Mouse (Mus musculus) midbrain, embryonic 10.5 days (tissue): ENCODE results near the gene Man2a1. TPM values are rescaled to one million over a fixed set of nuclear protein-coding genes. Genes with fewer than 3 reads are reported as not detected.
A peak's percentile ranks its signal among the peaks of the same experiment; 100 is the strongest.
"Not testable (repeated sequence)": the region's sequence is repeated elsewhere in the genome, so short reads cannot be mapped to it uniquely, and the experiment has no call there.

Experiments
- DNase-seq: peaks from one replicate; pipeline ENCODE4 v3.0.0-alpha.2; 2017; ENCODE audit warnings: low spot score
- H3K27ac ChIP-seq: fragments of 300-500 bp; sonication (generic); replicated peaks from 2 replicates; pipeline ENCODE4 v1.5.1; 2016; ENCODE audit warnings: mild to moderate bottlenecking
- H3K27me3 ChIP-seq: fragments of 300-500 bp; sonication (generic); 2 replicates; pipeline ENCODE4 v1.6.1; 2016; ENCODE audit warnings: low read depth, mild to moderate bottlenecking; ENCODE audit not compliant: poor library complexity, severe bottlenecking
- H3K36me3 ChIP-seq: fragments of 300-500 bp; sonication (generic); 2 replicates; pipeline ENCODE4 v1.6.1; 2016; ENCODE audit warnings: mild to moderate bottlenecking, moderate library complexity
- H3K4me1 ChIP-seq: fragments of 300-500 bp; sonication (generic); 2 replicates; pipeline ENCODE4 v1.6.1; 2016
- H3K4me3 ChIP-seq: fragments of 300-500 bp; sonication (generic); 2 replicates; pipeline ENCODE4 v1.5.1; 2016; ENCODE audit warnings: mild to moderate bottlenecking, moderate library complexity
- H3K9me3 ChIP-seq: fragments of 300-500 bp; sonication (generic); replicated peaks from 2 replicates; pipeline ENCODE4 v1.6.1; 2016; ENCODE audit warnings: mild to moderate bottlenecking
- WGBS: fragments of 180-500 bp; shearing (Covaris S2); methylation state at CpG from one replicate; pipeline ENCODE4 v1.1.7; 2016; 5-methylcytosine and 5-hydroxymethylcytosine counted together
- polyA plus RNA-seq: library from polyadenylated mRNA; unstranded; fragments of >200 nt; fragmentation: Nextera tagmentation; extraction: Ambion mirVana; gene quantifications from 2 replicates; pipeline ENCODE4 v1.2.1, GENCODE M21; 2016

The Man2a1 gene
- polyA plus RNA-seq, 1 experiment from 2014 or later = 4.3 TPM

- 78% methylated on average over 9 of the region's 9 CpGs for WGBS
- no peak for DNase-seq
- H3K4me3 ChIP-seq = no peak overlapping the region
Measured at GRCm38 (mm10) chr17:64754142-64754863, 153.8 kb downstream of the Man2a1 start.

GRCm38 (mm10) chr17:64755191-64755590 is 154.7 kb downstream of the Man2a1 start:
- Histone ChIP-seq H3K9me3 (no peaks in the 10 kb centered on the region), H3K27ac (no peak overlapping the region), H3K4me3 (no peak overlapping the region), H3K4me1 (peaks cover 4% of the 10 kb centered on the region), H3K27me3 (no peaks in the 10 kb centered on the region), H3K36me3 (peaks cover 12% of the 10 kb centered on the region)
- DNase-seq = no peak
- 82% methylated on average over 5 of the region's 5 CpGs for WGBS

More at GRCm38 (mm10) chr17:64754142-64754863, 153.8 kb downstream of the Man2a1 start:
- no peaks in the 10 kb centered on the region for H3K27me3 ChIP-seq
- H3K36me3 ChIP-seq = peaks cover 12% of the 10 kb centered on the region
- H3K4me1 ChIP-seq = peaks cover 4% of the 10 kb centered on the region
- no peaks in the 10 kb centered on the region for H3K9me3 ChIP-seq
- H3K27ac ChIP-seq = no peak overlapping the region

GRCm38 (mm10) chr17:64762651-64763050 is 162.1 kb downstream of the Man2a1 start:
- not testable (repeated sequence) for H3K9me3 ChIP-seq, H3K4me1 ChIP-seq, DNase-seq, H3K27me3 ChIP-seq, H3K27ac ChIP-seq, H3K4me3 ChIP-seq, H3K36me3 ChIP-seq
- WGBS = 95% methylated on average over 4 of the region's 4 CpGs

- 96% methylated on average over 4 of the region's 4 CpGs for WGBS
Measured at GRCm38 (mm10) chr17:64763491-64763890, 163.0 kb downstream of the Man2a1 start.

GRCm38 (mm10) chr17:64764175-64765122 is 163.9 kb downstream of the Man2a1 start:
- no peak overlapping the region for H3K27ac ChIP-seq
- WGBS = 92% methylated on average over 11 of the region's 11 CpGs
- no peaks in the 10 kb centered on the region for H3K36me3 ChIP-seq
- no peak for DNase-seq
- H3K9me3 ChIP-seq = no peaks in the 10 kb centered on the region
- H3K4me1 ChIP-seq = no peaks in the 10 kb centered on the region
- no peak overlapping the region for H3K4me3 ChIP-seq
- H3K27me3 ChIP-seq = no peaks in the 10 kb centered on the region

More at GRCm38 (mm10) chr17:64763491-64763890, 163.0 kb downstream of the Man2a1 start:
- H3K36me3 ChIP-seq = no peaks in the 10 kb centered on the region
- no peaks in the 10 kb centered on the region for H3K4me1 ChIP-seq
- H3K27ac ChIP-seq = no peak overlapping the region
- DNase-seq = no peak
- no peak overlapping the region for H3K4me3 ChIP-seq
- H3K27me3 ChIP-seq = no peaks in the 10 kb centered on the region
- H3K9me3 ChIP-seq = no peaks in the 10 kb centered on the region

- H3K27ac ChIP-seq = no peak overlapping the region
- no peaks in the 10 kb centered on the region for H3K36me3 ChIP-seq
- 65% methylated on average over 9 of the region's 9 CpGs for WGBS
- no peak overlapping the region for H3K4me3 ChIP-seq
- peaks cover 4% of the 10 kb centered on the region; the same call in 1 of the 2 replicates for H3K4me1 ChIP-seq
- H3K9me3 ChIP-seq = no peaks in the 10 kb centered on the region
- no peaks in the 10 kb centered on the region for H3K27me3 ChIP-seq
- no peak for DNase-seq
Measured at GRCm38 (mm10) chr17:64765286-64765685, 164.8 kb downstream of the Man2a1 start.

GRCm38 (mm10) chr17:64766507-64766906 is 166.0 kb downstream of the Man2a1 start:
- WGBS = 79% methylated on average over 6 of the region's 6 CpGs
- H3K9me3 ChIP-seq = no peaks in the 10 kb centered on the region
- H3K4me3 ChIP-seq = no peak overlapping the region
- no peaks in the 10 kb centered on the region for H3K27me3 ChIP-seq
- peaks cover 9% of the 10 kb centered on the region; the same call in 1 of the 2 replicates for H3K4me1 ChIP-seq
- no peaks in the 10 kb centered on the region for H3K36me3 ChIP-seq
- no peak for DNase-seq
- H3K27ac ChIP-seq = no peak overlapping the region

GRCm38 (mm10) chr17:64770277-64770676 is 169.7 kb downstream of the Man2a1 start:
- no peaks in the 10 kb centered on the region for H3K36me3 ChIP-seq
- H3K27ac ChIP-seq = no peak overlapping the region
- WGBS = 76% methylated on average over 1 of the region's 1 CpGs
- no peaks in the 10 kb centered on the region for H3K9me3 ChIP-seq
- peaks cover 9% of the 10 kb centered on the region; the same call in 1 of the 2 replicates for H3K4me1 ChIP-seq
- no peak overlapping the region for H3K4me3 ChIP-seq
- peak; percentile 37 for DNase-seq
- H3K27me3 ChIP-seq = no peaks in the 10 kb centered on the region

GRCm38 (mm10) chr17:64772611-64773010 is 172.1 kb downstream of the Man2a1 start:
- Histone ChIP-seq H3K36me3 (no peaks in the 10 kb centered on the region), H3K4me3 (no peak overlapping the region), H3K9me3 (no peaks in the 10 kb centered on the region), H3K27ac (no peak overlapping the region), H3K4me1 (peaks cover 9% of the 10 kb centered on the region; the same call in 1 of the 2 replicates), H3K27me3 (no peaks in the 10 kb centered on the region)
- no peak for DNase-seq

GRCm38 (mm10) chr17:64774218-64774617 is 173.7 kb downstream of the Man2a1 start:
- peaks cover 9% of the 10 kb centered on the region; the same call in 1 of the 2 replicates for H3K4me1 ChIP-seq
- no peaks in the 10 kb centered on the region for H3K36me3 ChIP-seq
- no peak overlapping the region for H3K27ac ChIP-seq
- no peak overlapping the region for H3K4me3 ChIP-seq
- no peaks in the 10 kb centered on the region for H3K27me3 ChIP-seq
- 95% methylated on average over 5 of the region's 5 CpGs for WGBS
- no peaks in the 10 kb centered on the region for H3K9me3 ChIP-seq
- DNase-seq = no peak

- Histone ChIP-seq H3K27me3 (no peaks in the 10 kb centered on the region), H3K27ac (no peak overlapping the region), H3K9me3 (no peaks in the 10 kb centered on the region), H3K4me3 (no peak overlapping the region), H3K4me1 (peaks cover 4% of the 10 kb centered on the region; the same call in 1 of the 2 replicates), H3K36me3 (no peaks in the 10 kb centered on the region)
- WGBS = 56% methylated on average over 3 of the region's 3 CpGs
- no peak for DNase-seq
Measured at GRCm38 (mm10) chr17:64778300-64778699, 177.8 kb downstream of the Man2a1 start.

GRCm38 (mm10) chr17:64778756-64779155 is 178.2 kb downstream of the Man2a1 start:
- Histone ChIP-seq H3K27ac (no peak overlapping the region), H3K4me3 (no peak overlapping the region), H3K27me3 (no peaks in the 10 kb centered on the region), H3K4me1 (peaks cover 4% of the 10 kb centered on the region; the same call in 1 of the 2 replicates), H3K36me3 (no peaks in the 10 kb centered on the region), H3K9me3 (no peaks in the 10 kb centered on the region)
- WGBS = 93% methylated on average over 12 of the region's 12 CpGs
- DNase-seq = no peak
